Mouse (Mus musculus) hematopoietic stem cell, adult 5-6 weeks (primary cell): Measurements from ENCODE around the gene Galns. TPM values are rescaled to one million over a fixed set of nuclear protein-coding genes. Genes with fewer than 3 reads are reported as not detected.

ENCODE experiments used
- ATAC-seq, 2 experiments: fragments of 125-278 bp in 1 of 2; replicated peaks in 1 of 2; 2 replicates each; pipeline ENCODE4 v1.8.0; 2016 to 2017; ENCODE audit warnings: inconsistent platforms in 2 of 2, mild to moderate bottlenecking in 2 of 2, moderate number of reproducible peaks in 2 of 2, low read depth in 1 of 2, moderate TSS enrichment in 1 of 2; ENCODE audit not compliant: low FRiP score in 2 of 2, poor library complexity in 2 of 2, severe bottlenecking in 2 of 2, insufficient read depth in 1 of 2, low TSS enrichment in 1 of 2
- total RNA-seq: library from RNA; stranded (forward); fragments of 172-1452, 232-1000 nt; gene quantifications from 2 replicates; pipeline ENCODE4 v1.2.3, GENCODE M21; 2017

Galns gene
- total RNA-seq, 1 experiment from 2014 or later = 13.9 TPM

- no peak for ATAC-seq
Observed at GRCm38 (mm10) chr8:122531312-122531711, 80.0 kb downstream of the Galns start.

- ATAC-seq = no peak
Observed at GRCm38 (mm10) chr8:122529159-122529558, 82.1 kb downstream of the Galns start.

Other genes with a start within 250 kb of the Galns start
- gene Zc3h18, start 234.9 kb downstream of the Galns start, total RNA-seq = 71.2 and 73.6 TPM in 2 replicates
- gene Il17c, start 189.4 kb downstream of the Galns start, total RNA-seq = not detected in 2 replicates
- gene Cyba, start 178.5 kb downstream of the Galns start, total RNA-seq = 35.2 and 89.7 TPM in 2 replicates
- gene Mvd, start 168.0 kb downstream of the Galns start, total RNA-seq = 4.8 and 6.7 TPM in 2 replicates
- gene Snai3, start 150.7 kb downstream of the Galns start, total RNA-seq = not detected in 2 replicates
- gene Rnf166, start 135.4 kb downstream of the Galns start, total RNA-seq = 49.4 and 52.2 TPM in 2 replicates
- 10.0 and 10.2 TPM in 2 replicates for gene Ctu2, start 135.3 kb downstream of the Galns start, total RNA-seq
- gene Piezo1, start 60.1 kb downstream of the Galns start, total RNA-seq = 12.9 and 23.6 TPM in 2 replicates
- gene Cdt1, start 43.4 kb downstream of the Galns start, total RNA-seq = 30.8 and 33.1 TPM in 2 replicates
- gene Aprt, start 34.6 kb downstream of the Galns start, total RNA-seq = 80.7 and 87.1 TPM in 2 replicates
- 9.6 and 19.3 TPM in 2 replicates for gene Trappc2l, start 177 bp upstream of the Galns start, total RNA-seq
- not detected in 2 replicates for gene Pabpn1l, start 11.3 kb upstream of the Galns start, total RNA-seq
- gene Cbfa2t3, start 87.6 kb upstream of the Galns start, total RNA-seq = 15.9 and 20.5 TPM in 2 replicates
- gene Acsf3, start 164.0 kb upstream of the Galns start, total RNA-seq = 5.8 and 15.1 TPM in 2 replicates
- not detected in 2 replicates for gene Cdh15, start 236.5 kb upstream of the Galns start, total RNA-seq